Mouse (Mus musculus) thymus, adult 2 months (tissue): ENCODE data around the gene Prdm16.

ENCODE experiments used
- CTCF ChIP-seq: fragments of 200-500 bp; IDR thresholded peaks from 2 replicates; pipeline ENCODE4 v1.5.1; 2012; ENCODE audit warnings: mild to moderate bottlenecking, control low read depth, low read length, moderate library complexity, borderline replicate concordance; ENCODE audit not compliant: control insufficient read depth, poor library complexity, insufficient read depth; ENCODE audit errors: extremely low read depth
- POLR2A ChIP-seq: fragments of 200-500 bp; IDR thresholded peaks from 2 replicates; pipeline ENCODE4 v1.6.1; 2012; ENCODE audit warnings: mild to moderate bottlenecking, low read length, control low read depth, moderate library complexity; ENCODE audit not compliant: control insufficient read depth, poor library complexity, insufficient read depth; ENCODE audit errors: extremely low read depth

DNA sequence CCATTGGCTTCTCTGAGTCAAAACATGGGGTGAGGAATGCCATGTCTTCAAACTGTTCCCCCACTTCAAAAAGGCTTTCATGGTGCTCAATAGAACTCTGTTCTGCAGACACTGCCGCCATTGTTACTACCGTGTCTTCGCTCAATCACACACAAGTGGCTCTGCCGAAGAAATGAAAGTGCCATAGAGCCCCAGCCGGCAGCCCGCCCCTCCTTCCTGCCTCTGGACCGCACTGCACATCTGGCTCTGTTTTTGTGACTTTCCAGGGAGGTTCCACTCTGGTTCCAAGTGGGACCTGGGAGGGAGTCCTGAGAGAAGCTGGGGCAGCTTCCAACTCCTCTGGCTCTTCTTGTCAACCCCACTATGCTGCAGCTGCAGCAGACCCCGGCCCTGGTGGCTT lies 251.5 kb downstream of the Prdm16 start:
- TF ChIP-seq CTCF (no peak), POLR2A (no peak)
